Mouse (Mus musculus) adrenal gland, postnatal 10 days (tissue): ENCODE measurements around the gene Clybl. TPM values are rescaled to one million over a fixed set of nuclear protein-coding genes. Genes with fewer than 3 reads are reported as not detected.

Experiments
- DNase-seq: peaks from one replicate; pipeline ENCODE4 v3.0.0; 2021; ENCODE audit warnings: mixed read lengths
- total RNA-seq, 2 experiments: library from RNA; stranded (reverse); gene quantifications; 2 replicates each; pipeline ENCODE4 v1.2.3; 2021

The Clybl gene
- total RNA-seq, 2 experiments from 2014 or later: 121 to 123 TPM

DNA sequence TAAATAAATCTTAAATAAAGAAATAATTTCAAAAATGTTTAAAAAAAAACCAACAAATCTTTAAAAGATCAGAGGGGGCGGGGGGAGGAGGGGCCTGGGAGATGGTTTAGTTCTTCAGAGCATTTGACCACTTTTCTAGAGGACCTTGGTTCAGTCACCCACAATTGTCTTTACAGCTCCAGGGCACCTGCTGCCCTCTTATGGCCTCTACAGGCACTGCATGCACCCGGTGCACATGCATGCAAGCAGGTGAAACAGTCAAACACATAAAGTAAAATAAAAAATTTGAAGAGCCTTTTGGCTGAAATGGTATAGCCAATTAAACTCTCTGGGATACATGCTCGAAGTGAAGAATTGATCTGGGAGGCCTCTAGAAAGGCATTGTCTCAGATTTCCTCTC is 67.6 kb downstream of the Clybl start:
- DNase-seq: no peak

DNA sequence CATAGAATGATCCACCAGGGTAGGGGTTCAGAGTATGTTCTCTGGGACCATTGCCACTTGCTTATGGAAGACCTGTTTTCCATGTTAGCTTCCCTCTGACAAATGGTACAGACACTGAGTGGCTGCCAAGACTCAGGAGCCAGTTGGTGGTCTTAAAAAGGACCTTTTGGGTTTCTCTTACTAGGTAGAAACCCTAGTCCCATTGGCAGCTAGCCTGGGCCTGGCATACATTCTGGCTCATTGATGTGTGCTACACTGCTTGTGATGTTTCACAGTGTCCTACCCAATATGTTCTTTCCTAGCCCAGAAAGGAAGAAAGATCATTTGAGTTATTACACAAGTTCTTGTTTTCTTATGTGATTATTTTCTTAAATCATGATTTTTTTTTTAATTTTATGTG is 69.8 kb downstream of the Clybl start:
- DNase-seq: no peak

DNA sequence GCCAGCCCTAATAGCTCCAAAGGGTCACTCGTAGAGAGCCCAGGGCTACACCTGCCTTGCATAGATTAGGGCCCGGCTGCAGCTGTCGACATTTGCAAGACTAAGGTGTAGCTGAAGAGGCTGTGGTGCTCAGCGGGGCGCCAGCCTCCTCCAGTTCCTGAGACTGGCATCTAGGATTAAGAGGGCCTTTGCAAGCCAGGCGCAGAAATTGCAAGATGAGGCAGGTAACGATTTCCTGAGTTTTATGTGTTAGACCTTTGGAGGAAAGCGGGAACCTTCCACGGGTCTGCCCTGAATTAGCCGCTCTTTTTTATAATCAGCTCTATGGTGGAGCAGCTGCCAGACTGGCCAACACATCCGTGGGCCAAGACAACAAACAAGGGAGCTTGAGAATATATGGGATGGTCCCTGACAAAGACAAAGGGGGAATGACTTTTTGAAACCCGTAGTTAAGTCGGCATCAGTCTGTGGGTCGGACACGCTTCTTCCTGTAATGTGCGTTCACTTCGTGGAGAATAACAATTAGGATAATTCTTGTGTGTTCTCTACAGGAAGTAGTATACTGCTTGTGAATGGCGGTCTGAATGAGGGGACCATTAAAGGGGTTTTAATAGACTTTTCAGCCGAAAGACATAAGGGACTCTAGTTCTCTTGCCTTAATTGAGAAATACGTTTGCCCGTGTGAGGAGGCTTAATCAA is 74.2 kb downstream of the Clybl start:
- DNase-seq: no peak

DNA sequence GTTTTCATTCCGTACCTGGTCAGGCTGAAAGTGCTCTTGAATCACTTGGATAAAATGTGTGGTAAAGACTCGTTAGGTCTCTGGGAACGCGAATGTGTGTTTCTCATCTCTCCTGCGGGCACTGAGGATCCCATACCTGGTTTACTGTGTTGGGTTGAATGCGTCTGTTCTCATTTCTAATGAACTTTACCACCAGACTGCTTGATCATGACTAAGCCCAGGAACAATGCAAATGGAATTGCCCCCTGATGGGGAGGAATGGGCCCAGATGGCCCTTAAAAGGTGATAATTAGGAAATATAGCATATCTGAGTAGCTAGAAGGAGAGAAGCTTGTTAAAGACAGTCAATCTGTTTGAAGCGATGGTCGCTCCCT is 74.7 kb downstream of the Clybl start:
- no peak for DNase-seq

DNA sequence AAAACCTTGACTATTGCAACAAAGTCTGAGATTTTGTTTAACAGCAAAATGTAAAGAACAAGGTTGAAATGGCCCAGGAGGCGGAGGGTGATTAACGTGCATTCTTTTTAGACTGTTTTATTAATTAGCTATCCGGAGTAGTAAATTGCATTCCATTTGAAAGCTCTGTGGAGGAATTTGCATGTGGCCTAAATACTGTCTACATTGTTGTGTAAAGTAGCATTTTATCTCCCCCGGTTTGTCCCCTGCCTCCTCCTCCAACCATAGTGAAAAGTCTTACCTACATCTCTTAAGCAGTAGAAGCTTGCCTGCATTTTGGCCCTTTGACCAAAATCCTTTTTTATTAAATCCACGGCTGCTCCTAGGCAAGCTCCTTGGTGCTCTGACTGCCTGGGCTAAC is 76.8 kb downstream of the Clybl start:
- no peak for DNase-seq

DNA sequence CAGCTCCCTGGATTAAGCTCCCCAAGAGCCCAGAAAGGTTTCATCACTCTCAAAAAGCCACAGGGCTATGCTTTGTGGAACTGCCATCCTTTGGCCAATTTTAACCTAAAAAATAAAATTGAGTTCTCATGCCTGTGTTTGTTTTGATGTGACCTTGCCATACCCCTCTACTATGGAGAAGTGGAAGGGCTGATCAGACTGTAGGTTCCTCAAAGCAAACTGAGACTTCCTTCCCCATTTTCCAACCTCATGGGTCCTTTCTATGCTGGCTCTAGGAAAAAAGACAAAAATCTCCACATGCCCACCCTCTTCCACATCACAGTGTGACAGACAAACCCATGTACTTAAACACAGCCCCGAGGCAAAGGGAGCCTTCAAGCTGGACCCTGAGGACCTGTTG is 79.7 kb downstream of the Clybl start:
- no peak for DNase-seq

DNA sequence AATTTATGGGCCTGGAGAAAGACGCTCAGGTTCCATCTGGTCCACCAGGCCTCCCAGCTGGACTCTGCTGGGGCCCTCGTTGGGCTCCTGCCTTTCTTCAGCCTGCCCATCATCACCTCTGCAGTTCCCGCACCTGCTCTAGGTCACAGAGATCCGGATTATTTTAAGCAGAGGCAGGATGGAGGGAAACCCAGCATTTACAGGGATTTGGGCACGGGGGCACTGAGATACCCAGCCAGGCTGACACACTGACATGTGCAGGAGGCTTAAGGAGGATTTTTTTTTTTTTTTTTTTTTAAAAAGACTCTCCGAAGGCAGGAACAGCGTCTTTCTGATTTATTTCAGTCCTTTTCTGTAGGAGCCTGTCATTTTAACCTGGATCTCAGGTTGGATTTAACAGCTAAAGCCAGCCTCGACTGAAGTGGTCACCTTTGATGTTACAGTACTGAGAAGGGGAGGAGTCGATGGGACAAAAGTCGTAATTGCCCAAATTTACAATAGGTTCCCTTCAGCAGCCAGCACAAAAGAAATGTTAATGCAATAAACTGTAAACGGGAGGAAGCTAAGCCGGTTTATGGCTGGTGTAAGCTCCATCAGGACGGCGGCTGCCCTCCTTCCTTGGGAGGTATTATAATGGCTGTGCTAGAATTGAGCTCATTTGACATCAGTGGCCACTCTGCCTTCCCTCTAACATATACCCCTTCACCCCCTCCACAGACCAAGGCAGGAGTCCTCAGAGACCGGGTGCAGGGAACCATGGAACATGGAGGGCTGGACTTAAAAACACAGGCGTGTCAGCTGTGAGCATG is 81.6 kb downstream of the Clybl start:
- no peak for DNase-seq

DNA sequence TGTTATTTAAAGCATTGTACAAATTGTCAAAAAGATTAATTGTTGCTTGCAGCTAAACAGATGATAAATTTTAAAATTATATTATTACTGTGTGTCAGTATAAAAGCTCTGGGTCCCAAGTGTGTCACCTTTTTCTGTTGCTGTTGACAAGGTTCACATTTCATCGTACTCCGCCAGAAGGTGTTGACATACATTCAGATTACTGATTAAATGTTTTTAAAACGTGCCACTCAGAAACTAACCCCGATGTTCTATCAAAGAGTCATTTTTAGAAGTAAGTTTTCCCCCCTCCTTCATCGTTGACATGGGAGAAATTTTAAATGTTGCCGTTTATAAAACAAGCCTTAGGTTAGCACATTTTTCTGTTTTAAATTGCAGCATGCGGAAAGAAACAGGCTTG is 83.7 kb downstream of the Clybl start:
- no peak for DNase-seq

DNA sequence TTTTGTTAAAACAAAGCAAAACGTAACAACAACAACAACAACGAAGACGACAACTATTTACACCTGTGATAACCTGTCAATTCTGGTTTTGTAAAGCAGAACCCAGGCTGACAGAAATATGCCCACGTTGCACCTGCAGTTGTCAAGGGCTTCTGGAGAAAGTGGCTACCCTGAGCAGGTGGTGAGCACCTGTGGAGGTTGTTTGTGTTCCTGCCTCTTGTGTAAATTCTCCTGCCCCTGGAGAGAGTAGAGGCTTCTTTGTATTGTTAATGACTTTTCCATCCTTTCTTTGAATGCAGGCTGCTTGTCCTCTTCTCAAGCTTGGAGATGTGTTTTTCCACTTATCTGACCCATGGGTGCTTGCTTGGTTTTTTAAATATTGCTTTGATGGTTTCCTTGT is 86.1 kb downstream of the Clybl start:
- no peak for DNase-seq

DNA sequence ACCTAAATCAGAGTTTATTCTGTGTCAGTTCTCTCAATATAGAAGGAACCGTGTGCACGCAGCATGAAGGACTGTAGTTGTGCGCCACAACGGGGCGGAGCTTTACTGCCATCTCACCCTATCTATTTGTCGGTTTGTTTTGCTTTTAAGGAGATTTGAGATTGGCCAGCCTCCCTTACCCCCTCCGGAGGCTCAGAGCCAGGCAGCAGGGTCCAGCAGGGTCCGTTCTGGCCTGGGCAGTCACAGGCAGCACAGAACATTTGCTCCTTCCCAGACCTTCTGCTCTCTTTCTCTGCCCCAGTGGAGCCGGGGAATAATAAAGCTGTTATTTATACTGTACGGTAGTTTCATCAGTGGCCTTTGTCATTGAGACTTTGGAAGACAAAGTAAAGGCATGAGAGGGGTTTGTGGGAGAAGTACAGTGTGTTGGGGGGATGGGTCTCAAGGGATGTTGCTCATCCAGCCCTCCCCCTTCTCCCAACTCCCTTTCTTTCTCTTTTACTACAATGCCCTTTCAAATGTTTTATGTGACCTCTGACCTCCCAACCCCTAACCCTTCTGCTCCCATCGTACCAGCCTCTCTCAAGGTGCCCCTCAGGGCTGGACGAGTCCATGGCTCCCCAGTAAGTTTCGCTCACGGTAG is 89.7 kb downstream of the Clybl start:
- DNase-seq: no peak

DNA sequence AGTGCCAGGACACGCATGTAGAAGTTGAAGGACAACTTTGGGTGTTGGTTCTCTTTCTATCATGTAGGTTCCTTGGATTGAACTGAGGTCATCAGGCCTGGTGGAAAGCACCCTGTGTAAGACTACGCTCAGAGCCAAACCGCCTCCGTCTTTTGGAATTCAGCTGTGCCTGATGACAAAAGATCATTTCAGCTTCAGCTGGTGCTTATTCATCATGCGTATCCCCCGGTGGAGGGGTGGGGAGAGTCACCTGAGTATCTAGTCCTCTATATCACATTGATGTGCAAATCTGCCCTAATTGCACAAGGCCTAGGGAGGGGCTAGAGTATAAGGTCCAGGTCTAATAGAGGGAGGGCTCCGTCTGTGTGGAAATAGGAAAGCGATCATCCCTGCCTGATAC is 95.6 kb downstream of the Clybl start:
- no peak for DNase-seq

DNA sequence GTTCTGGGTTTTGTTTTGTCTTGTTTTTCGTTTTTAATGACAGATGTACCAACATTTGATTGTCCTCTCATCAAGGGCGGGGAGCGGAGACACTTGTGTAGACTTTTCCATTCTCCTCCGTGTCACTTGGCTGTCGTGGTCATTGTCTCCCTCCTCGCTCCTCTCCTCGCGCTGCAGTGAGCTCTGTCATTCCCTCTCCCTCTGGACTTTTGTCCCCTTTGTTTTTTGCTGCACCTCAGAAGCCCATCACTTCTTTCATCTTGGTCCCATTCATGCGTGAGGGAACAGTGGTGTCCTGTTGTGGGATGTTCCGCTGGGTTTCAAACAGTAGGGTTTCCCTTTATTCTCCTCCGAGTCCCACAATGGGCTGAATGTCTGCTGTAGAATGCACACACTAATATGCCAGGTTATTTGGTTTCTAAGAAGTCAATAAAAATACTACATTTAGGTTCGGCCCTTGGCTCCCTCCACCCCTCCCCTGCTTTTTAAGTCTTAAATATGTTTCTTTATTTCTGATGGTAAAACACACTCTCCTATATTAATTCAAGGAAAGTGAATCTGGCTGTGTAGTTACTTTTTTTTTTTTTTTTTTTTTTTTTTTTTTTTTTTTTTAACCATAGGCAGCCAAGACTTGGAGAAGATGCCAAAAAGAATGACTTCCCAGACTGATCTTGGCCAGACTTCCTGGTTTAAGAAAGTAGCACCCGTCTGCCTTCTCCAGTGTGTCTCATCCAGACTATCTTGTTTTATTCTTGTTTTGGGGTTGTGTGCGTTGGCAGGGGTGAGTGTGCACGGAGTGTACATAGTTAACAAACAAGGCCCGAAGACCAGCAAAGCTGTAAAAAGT is 98.2 kb downstream of the Clybl start:
- no peak for DNase-seq

DNA sequence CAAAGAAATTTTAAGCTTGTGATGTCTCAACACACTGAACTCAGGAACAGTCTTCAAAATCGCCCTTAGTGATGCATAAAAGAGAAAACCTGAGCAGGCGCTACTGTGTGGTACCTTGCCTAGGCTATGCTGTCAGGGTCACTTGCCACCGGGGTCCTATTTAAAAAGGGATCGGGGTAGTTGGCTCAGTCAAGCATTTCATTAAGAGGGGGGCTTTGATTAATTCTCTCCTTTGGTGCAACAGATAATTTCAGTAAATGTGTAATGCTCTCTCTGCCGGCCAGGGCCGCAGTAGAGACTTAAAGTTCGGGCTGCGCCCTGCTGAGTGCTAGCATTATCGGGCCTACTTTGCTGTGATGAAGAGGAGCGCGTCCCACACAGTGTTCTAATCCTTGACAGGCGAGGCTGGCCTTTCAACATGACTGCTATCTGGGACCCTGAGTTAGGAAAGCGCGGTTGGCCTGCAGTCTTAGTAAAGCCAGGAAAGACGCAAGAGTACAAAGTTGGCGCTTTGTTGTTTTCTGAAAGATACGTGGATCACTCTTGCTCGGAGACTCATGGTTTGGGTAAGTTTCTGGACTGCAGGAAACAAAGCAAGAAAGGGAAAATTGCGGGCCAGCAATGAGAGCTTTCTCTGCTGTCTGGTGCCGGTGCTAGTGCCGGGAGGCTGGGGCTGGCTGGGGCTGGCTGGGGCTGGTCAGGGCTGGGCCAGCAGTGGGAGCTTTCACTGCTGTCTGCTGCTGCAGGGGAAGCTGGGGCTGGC is 99.0 kb downstream of the Clybl start:
- no peak for DNase-seq

DNA sequence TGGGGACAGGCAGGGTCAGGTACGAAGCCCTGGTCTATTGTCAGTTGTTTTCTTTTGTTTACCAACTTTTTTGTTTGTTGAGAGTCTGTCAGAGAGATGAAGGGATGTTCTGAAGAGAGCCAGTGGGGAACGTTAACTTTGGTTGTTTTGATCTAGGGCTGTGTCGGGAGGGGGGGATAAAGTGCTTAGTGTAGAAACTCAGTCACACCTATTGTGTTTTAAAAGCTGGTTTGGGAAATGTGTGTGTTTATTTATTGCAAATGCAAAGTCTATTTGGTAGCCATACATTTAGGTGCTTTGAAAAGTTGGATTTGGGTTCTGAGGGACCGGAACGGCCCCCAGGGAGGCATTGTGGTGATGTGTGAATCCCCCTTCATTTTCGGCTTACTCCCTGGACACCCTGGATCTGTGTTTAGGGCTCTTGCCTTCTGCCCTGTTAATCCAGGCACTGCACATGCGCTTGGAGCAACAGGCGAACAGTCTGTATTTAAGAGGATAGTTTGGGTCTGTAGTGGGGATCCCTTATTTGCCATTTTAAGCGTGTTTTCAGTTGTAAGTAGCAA is 99.6 kb downstream of the Clybl start:
- DNase-seq: no peak

DNA sequence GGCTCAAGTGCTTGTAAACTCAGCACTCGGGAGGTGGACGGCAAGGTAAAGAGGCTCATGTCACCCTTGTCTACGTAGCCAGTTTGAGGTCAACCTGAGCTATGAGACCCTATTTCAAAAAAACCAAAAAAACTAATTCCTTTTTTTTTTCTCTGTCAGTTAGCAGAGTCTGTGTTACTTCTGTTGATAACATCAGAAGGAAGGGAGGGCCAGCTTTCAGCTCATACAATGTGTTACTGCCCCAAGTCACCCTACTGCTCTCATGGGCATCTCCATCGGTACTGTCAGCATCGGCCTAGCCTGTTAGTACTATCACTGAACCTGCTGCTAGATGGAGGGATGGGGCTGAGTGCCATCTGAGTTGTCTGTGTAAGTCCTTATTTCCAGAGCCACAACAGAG is 102.5 kb downstream of the Clybl start:
- no peak for DNase-seq

DNA sequence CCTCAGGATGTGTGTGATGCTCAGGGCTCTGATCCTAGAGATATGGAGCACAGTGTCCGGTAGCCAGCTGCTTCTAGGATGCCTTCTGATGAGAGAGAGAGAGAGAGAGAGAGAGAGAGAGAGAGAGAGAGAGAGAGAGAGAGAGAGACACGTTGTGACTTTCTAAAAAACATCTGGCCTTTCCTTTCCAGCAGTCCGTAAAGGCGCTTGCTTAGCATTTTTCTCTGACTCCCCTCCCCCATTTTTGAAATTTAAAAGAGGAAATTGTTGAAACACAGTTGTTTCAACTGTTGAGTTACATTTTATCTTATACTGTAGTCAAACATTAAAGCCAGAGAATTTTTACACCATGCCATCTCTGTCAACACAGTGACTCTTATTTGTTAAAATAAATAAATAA is 114.9 kb downstream of the Clybl start:
- DNase-seq: no peak

DNA sequence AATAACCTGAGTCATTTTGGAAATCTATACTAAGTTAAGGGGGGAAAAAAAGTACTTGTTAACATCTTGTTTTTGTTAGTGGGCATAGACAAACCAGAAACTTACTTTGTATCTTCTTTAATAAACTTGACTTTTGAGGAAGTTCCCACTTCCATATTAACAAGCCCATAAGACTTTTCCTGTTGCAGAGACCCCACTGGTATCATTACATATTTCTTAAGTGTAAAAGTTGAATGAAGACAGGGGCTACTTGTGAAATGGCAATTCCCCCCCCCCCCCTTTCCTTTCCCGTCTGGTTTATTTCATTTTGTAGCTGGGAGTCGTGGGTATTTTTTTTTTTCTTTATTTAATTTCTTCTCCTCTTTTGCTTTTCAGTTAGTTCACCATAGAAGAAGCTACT is 115.4 kb downstream of the Clybl start:
- DNase-seq: no peak

DNA sequence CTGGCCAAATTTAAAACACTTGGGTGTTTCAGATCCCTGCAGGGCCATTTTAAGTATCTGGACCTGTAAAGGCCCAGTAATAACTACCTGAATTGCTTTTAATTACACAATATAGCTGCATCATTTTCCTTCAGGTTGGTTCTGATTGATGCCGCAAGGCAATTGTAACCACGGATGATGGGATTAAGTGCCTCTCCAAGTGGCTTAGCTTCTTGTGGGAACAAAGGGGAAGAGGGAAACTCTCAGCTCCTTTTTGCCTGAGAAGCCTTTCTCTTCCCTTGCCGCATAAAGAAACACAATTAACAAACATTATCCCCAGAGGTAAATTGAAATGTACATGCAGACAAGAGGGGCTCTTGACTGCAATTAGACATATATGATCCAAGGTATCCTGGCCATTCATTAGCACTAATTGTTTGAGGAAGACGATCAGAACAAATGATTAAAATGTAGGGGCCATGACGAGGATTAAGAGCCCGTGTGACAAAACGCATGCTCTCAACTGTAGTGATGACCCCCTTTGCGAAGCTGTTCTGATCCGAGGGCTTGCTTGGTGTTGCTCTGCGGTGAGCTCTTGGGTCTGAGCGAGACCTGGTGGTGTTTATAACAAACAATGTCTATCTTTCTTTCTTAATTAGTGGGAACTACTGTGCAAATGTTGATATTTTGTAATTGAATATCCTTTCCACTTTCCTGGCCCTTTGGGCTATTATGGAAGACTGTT is 116.0 kb downstream of the Clybl start:
- DNase-seq: no peak

DNA sequence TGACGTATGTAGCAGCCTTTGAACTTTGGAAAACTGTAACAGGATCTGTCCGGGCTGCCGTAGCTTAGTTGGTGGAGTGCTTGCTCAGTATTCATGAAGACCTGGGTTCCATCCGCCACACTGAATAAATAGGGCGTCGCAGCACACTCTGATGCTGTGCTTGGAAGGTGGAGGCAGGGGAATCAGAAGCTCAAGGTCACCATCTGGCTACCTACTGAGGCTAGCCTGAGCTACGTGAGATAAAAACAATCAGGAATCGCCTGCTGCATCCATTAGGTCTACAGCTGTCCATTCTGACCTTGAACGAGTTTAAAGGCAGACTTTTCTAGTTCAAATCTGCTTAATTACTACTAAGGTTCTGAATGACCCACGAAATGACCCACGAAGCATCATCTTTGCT is 118.8 kb downstream of the Clybl start:
- DNase-seq: no peak

DNA sequence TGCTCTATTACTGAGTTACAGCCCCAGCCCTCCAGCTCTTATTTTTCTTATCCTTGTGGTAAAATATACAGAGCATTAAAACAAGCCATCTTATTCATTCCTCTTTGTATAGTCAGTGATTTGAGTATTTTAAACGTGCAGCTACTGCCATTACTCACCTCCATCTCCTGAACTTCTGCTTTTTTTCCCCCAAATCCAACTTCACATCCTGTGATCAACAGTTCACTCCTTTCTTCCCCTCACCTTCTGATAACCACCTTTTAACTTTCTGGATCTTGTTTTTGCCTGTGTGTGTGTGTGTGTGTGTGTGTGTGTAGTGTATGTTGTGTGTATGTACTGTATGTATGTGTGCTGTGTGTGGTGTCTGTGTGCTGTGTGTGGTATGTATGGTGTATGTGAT is 122.3 kb downstream of the Clybl start:
- DNase-seq: no peak

DNA sequence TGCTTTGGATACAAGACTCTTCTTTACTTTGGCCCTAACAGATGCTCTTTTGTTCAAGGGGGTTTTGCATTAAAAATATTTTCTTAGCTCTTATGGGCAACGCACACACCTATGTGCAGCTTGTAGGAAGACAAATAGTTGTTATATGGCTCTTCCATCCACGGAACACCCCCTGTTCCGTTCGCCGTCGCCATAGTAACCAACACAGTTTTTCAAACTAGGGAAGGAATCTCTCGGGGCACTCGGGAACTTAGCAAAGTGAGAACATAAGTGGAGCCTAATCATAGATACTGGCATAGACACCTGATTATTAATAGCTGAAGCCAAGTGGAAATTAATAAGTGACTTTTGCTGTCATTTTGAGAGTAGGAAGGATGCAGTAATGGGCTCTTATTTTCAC is 123.6 kb downstream of the Clybl start:
- no peak for DNase-seq
